Mouse (Mus musculus) adrenal gland (tissue): ENCODE results near the gene Mcf2l.

Experiments
- intact Hi-C: fragments of 180-260 bp; cut with DNase I; formaldehyde crosslinking; loops from one replicate; pipeline ENCODE4 v1.15.1; 2025
- long read RNA-seq, 2 experiments: library from polyadenylated mRNA; unstranded; transcript quantifications; one replicate each; pipeline ENCODE4 v2.0.0; 2020; ENCODE audit warnings: borderline replicate concordance in 1 of 2; ENCODE audit not compliant: insufficient replicate concordance in 1 of 2

The Mcf2l gene
- long read RNA-seq, experiment 1, partial matches to known transcripts = 2 of 5 reads
- long read RNA-seq, experiment 1, other reads (novel, unspliced or antisense) = 3 of 5 reads
- long read RNA-seq, experiment 2, partial matches to known transcripts = 1 of 3 reads
- long read RNA-seq, experiment 2, other reads (novel, unspliced or antisense) = 2 of 3 reads

DNA sequence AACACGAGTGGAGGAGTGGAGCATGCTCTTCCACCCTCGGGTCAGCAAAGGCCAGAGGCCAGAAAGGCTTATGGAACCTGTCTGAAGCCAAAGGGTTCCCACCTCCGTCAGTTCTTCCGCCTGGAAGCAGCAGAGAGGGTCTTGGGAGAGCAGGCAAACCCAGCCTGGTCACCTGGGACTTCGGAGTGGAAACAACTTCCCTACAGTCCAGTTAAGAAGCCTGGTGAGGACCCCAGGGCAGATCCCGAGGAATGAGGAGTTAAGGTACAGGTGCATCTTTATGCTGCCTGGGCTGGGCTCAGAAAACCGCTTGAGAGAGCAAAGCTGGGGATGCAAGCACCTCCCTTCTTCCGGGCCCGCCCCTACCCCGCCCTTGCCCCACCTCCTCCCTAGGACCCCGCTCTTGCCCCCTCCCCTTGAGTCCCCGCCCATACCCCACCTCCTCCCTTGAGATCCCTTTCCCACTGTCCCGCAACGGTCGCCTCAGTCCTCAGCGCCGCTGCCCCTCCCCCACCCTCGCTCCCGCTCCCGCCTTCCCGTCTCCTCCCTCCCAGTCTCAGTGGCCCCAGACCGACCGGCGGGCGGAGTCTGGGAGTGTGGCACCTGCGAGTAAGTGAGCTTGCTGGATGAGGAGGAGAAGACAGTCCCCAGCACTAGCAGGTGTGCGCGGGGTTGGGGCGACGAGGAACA lies at the start of gene Mcf2l:
TSS of gene Mcf2l (plus strand) at position 450 of the 690 bp plus-strand sequence.
- intact Hi-C loops = no loop called here

DNA sequence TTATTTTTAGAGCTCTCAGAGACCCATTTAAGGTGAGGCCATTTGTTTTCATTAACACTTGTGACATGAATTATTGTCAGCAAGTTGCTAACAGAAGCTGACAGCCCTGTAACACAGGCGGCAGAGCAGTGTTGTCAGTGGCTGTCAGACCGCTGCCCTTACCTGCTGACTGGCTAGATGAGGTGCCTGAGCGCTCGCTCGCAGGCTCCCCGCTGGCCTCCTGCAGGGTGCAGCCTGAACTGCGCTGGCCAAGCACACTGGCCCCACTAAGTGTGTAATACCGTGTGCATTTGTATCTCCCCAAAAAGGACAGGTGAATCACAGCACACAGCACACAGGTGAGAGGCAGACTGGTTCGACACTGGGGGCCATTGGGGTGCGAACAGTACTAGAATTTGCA lies 49.0 kb upstream of the Mcf2l start:
- intact Hi-C loops = no loop called here

DNA sequence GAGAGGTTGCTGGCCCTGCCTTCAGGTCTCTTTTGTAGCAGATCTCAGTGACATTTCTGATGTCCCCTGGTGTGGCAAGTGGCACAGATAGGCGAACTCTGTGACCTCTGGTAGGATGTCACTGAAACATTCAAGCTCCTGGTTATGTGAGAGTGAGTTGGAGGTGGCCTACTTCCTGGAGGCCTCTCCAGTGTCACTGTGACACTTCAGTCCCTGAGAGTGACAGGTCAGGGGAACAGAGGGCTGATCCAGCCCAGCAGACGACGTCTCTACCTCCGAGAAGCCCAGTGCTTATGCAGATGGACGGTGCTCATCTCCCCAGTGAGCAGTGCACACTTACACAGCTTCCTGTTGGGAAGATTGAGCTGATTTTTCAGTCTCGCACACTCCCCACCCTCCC lies 48.4 kb upstream of the Mcf2l start:
- intact Hi-C loops = no loop called here

DNA sequence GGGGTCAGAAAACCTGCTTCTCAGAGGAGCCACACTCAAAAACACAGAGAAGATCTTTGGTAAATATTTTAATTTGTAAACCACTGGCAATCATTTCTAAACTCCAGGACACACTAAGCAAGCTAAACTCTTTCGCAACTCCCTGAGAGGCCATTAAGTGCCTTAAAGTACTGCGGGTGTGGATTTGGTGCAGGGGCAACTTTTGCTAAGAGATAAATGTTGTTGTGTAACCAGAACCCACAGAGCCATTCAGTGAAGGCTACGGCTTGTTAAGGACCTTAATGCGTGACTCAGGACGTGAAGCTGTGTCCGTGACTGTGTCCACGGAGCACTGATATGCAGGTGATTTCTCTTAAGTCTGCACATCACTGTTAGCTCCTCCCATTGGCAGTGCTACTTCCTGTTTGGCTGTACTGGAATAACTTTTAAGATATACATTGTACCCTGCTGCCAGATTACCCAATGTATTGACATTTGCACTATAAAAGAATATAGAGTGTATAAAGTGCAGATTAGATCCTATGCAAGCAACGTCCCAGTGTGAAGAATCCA lies 47.8 kb upstream of the Mcf2l start:
- intact Hi-C loops = no loop called here

DNA sequence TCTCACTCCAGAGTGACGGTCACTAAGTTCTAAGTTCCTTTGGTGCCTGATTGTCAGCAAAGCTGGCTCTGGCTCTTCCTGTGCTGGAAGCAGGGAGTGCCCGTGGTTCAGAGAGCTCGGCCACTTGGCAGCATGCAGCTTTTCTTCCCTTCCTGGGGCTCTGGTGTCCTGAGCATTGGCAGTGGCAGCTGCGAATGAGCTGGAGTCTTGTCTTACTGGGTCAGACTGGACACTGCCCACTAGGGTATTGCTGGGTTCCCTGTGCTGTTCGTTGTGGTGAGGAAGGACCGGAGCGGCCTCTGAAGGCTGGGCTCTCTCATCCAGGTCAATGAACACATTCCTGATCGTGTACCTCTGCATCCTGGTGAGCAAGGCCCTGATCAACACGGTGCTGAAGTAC lies 46.5 kb upstream of the Mcf2l start:
- intact Hi-C loops = no loop called here

DNA sequence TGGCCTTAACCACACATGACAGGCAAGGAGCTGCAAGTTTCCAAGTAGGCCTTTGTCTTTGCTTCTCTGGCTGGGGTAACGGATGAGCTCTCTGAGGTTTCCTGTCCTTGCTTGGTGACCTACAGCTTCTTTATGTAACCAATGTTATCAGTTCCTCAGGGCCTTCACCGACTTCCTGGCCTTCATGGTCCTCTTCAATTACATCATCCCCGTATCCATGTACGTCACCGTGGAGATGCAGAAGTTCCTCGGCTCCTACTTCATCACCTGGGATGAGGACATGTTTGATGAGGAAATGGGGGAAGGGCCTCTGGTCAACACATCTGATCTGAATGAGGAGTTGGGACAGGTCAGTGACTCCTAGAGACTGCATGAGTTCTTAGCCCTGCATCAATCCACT lies 45.3 kb upstream of the Mcf2l start:
- intact Hi-C loops = no loop called here

DNA sequence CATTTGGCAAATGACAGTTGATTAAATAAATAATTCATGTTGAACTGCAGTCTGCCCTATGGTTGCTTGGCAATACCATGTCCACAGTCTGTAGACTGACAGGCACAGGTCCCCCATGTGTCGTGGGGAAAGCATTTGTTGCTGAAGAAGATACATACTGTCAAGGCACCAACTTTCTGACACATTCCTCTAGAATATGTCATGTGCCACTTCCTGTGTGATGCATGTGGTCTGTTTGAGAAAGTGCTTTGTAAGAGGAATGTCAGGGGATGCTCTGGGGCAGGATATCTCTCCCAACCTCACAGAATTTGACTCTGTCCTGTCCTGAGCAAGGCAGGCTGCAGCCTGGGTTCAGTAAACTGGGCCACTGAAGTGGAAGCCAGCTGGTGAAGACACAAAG lies 44.2 kb upstream of the Mcf2l start:
- intact Hi-C loops = no loop called here

DNA sequence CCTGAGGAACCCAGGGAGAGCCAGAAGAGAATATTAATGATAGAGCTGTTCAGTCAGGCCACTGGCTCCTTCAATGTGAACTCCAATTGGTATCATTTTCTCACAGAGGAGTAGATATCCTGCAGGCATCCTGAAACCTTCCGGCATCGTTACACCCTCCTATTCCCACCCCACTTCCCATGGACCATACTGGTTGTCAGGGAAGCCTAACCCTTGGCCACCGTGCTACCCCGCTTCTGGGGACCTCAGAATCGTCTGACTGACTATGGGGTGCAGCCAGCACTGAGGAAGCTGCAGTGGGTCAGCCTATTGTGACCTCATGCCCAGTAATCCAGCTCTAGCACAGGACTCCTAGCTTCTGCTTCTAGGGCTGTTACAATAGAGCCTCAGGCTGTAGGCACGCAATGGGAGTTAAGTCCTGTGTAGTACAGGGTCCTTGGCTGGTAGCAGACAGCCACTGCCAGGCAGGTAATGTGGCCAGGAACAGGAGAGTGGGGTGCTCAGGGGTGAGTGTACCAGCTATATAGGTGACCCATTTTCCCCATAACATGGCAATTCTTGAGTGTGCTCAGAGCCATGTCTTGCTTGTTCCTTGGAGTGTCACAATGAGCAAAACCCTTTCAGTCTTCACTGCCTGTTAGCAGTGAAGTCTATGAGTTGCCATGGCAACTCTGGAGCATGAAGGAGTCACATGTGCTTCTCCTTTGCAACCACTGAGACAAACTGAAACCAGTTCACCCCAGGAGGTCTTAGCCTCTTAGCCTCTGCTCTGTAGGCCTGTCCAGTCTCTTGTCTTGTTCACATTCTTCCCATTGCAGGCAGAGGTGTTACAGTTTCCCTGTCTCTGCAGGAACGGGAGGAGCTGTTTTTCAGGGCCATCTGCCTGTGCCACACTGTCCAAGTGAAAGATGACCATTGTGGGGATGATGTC lies 41.7 kb upstream of the Mcf2l start:
- intact Hi-C loops = no loop called here

DNA sequence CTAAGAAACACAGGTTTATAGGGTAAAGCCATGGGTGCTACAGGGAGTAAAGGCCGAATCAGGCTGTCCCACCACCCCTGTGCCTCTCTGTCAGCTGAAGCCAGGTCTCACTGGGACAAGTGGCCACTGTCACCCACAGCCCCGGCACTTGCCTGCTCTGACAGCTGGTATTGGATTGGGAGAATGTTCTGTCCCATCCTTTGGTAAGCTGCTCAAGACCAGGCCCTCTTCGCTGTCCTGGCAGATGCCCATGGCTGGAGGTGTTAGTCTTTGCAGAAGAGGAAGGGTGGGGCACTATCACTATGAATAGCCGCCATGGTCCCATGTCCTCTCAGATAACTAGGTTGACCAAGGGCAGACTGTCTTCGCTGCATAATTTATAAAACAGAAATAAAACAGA lies 40.0 kb upstream of the Mcf2l start:
- intact Hi-C loops = no loop called here

DNA sequence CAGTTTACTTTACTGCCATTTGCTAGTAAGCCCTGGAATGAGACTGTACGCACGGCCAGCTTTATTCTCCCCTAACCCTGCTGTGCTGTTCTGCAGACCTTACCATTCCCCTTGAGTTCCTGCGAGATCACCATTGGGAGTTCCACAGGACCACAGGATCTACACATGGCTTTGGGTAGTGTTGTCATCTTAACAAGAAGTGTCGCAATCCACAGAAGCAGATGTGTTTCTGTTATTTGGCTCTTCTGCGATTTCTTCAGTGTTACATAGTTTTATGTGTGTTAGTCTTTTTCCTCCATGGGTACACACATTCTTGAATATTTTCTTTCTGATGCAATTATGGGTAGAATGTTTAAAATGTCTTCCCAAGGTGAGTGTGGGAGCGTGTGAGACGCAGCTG lies 32.8 kb upstream of the Mcf2l start:
- intact Hi-C loops = no loop called here

DNA sequence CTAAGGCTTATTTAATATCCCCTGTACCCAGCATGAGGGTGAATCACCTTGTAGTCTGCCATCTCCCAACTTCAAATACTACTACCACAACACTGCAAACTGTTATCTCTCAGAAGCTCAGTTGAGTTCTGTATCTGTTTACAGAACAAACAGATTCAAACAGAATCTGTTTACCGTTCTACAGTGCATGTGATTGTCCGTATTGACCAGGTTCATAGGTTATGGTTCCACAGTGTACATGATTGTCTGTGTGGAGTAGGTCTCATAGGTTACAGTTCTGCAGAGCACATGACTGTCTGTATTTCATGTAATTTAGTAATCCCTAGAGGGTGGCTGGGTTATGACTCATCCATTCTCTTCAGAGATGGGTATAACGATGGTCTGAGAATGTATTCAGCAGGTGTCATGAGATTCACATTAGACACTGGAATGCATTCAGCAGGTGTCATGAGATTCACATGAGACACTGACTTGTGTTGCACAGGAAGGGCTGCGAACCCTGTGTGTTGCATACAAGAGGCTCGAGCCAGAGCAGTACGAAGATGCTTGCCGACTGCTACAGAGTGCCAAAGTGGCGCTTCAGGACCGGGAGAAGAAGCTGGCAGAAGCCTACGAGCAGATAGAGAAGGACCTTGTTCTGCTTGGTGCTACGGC lies 31.1 kb upstream of the Mcf2l start:
- intact Hi-C loops = no loop called here

DNA sequence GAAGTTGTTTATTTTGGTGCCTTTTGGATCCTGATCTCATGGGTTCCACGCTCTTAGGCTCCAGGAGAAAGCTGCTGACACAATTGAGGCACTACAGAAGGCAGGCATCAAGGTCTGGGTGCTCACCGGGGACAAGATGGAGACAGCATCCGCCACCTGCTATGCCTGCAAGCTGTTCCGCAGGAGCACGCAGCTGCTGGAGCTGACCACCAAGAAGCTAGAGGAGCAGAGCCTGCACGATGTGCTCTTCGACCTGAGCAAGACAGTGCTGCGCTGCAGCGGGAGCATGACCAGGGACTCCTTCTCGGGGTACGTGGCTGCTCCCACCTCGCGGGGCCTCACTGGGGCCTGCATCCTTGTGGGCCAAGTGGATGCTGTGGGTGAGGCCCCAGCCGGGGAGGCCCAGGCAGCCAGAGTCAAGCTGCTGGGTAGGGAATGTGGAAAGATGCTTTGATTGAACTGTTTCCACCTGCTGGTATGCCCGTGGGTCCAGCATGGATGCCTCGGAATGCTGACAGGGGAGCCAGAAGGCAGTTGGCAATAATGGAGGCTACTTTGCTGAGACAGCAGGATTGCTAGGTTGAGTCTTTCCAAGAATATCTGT lies 29.2 kb upstream of the Mcf2l start:
- intact Hi-C loops = no loop called here

DNA sequence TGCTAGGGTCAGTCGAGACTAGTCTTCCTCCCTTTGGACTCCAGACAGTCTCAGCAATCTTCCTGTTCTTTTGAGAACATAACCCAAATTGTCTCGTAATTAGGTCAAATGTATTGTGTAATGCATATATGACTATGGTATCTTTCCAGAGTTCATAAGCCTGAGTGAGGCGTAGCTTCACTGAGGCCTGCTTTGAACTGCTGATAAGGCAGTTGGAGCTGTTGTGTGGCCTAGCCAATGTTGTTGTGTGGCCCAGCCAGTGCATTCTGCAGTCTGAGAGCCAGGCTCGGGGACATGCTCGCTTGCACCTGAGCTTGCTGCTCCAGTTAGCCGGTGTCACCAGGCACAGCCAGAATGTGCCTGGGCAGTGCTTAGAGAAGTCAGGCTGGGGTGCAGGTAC lies 27.2 kb upstream of the Mcf2l start:
- intact Hi-C loops = no loop called here

DNA sequence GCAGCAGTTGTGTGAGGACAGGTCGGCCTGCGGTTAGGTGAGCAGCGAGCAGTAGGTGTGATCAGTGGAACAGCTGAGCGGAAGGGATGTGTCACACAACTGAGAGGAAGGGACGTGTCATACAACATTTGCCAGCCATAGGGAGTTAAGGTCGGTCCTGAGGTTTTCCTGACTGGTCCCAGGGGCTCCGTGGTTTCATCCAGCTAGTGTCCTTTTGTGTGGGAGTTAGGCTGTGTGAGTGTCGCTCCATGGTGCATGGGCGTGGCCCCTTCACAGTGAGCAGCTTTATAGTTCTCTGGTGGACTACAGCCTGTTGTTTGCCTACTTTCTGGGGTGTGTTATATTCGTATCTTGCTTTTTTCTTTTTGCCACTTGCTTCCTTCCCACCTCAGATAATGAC lies 22.4 kb upstream of the Mcf2l start:
- intact Hi-C loops = no loop called here

DNA sequence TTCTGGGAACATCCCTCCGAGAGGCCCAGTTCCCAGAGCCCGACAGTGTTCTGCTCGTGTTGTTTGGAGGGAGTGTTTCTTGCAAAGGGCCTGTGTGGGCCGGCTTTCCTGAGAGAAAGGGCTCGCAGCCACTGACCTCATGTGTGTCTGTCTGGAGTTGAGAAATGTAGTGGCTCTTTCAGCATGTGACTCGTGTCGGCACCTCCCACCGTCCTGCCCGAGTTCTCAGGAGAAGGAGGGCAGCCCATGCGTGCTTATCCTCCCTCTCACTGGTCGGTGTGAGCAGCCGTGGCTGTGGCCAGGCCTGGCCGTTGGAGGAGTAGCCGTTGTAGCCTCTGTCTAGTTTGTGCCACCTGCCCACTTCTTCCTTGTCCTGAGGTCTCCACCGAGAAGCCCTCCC lies 17.6 kb upstream of the Mcf2l start:
- intact Hi-C loops = no loop called here

DNA sequence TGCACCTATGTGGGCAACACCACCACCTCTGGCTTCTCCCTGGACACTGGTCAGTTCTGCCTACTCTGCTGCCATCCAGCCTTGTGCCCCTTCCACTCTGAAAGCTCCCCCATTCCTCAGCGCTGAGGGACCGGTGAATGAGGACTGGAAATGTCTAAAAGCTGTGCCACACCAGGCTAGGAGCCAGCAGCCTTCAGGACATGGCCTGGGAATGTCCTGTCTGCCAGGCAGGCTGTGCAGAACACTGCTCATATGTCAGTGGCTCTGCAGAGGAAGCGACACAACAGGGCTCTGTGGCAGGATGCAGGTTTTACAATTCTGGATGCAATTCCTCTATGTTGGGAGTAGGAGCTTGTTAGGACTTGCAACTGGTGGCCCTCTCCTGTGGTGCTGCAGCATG lies 10.5 kb upstream of the Mcf2l start:
- intact Hi-C loops = no loop called here

DNA sequence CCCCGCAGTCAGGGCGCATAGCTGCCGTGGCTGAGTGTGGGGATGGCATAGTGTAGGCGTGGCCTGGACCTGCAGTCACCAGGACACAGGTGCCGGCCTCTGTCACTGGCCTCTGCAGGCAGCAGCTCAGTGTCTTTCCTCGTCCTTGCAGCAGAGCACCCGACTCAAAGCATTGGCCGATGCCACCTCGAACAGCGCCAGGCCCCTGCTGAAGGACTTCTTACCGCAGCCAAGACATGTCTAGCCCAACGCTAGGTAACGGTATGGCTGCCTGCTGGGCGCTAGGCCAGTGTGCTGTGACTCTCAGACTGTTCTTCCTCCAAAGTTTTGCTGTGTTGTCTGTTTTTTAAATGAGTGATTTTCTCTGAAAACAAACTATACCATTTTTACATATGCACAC lies 10.0 kb upstream of the Mcf2l start:
- intact Hi-C loops = no loop called here

DNA sequence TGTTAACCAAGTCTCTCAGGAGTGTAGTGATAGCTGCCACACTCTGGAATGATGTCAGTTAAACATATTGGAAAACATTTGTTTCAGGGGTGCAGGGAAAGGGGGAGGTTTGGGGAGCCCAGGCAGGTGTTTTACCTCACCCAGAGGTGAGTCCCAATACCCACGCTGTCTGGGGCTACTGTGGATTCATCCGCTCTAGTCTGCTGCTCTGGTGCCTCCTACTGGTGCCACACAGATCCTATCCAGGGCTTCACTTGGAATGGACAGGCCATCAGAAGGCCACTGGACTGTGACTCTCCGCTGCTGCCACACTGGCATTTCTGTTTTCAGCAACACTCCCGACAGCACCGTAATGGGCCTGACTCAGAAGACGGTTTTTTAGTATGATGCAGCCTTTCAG lies 7.8 kb upstream of the Mcf2l start:
- intact Hi-C loops = no loop called here

DNA sequence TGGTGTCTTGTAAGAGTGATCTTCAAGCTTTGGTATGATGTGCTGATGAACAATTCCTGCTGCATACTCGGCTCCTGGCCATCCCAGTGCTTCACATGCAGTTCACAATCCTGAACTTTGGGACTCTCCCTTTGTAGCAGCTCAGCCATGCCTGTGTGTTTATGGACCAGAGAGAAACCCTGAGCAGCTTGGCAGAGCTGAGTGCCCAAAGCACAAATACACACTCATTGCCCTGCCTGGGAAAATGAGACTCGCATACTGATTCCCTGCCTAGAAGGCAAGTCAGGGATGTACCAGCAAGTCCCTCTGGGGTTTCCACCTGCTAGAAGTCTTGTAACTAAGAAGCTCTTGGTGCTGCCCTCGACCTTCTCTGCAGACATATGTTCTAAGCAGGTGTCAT lies 3.9 kb upstream of the Mcf2l start:
- intact Hi-C loops = no loop called here

DNA sequence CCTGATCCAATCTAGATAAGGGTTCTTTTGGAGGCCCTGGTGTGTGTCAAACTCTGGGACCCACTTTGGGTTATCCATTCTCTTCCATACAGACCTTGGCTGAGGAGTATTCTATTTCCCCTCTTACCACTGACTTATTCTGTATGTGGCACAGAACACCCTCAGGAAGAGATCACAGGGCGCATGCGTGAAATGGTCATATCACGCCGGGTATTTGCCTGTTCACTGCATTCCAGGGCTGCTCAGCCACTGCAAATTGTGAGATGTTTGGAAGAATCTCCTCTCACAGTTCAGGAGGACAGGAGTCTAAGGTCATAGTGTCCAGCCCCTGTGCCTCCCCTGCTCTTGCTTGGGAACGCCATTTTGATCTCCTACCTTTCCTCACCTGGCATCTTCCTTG lies 3.0 kb upstream of the Mcf2l start:
- intact Hi-C loops = no loop called here

DNA sequence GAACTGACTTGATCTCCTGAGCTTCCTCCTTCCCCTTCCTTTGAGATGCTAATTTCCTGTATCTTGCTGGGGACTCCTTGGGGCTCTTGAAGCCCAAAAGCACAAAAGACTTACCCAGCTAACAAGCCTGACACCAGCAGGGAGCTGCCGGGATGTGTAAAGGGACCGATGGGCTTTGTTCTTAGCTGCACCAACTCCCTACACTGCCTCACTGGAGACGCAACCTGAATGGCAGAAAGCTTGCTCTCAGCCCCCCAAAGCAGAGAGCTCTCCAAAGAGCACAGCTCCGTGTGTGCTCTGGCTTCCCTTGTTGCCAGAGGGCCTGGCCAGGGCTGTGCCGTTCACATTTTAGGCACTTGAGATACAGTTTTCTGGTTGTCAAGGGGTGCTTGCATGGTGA lies 2.1 kb upstream of the Mcf2l start:
- intact Hi-C loops = no loop called here
